Mouse (Mus musculus) lung, embryonic 16.5 days (tissue): ENCODE measurements around the gene Fam186a. TPM values are rescaled to one million over a fixed set of nuclear protein-coding genes. Genes with fewer than 3 reads are reported as not detected.
"Not testable (repeated sequence)": the region's sequence is repeated elsewhere in the genome, so short reads cannot be mapped to it uniquely, and the experiment has no call there.

Experiments used
- ATAC-seq: fragments of 200-750 bp; cut with Nextera tagmentation; 2 replicates; pipeline ENCODE4 v1.8.0; 2017; ENCODE audit warnings: low read depth, mild to moderate bottlenecking, moderate library complexity
- H3K27ac ChIP-seq: fragments of 300-500 bp; sonication (generic); 2 replicates; pipeline ENCODE4 v1.5.1; 2014; ENCODE audit warnings: mild to moderate bottlenecking, control low read depth, low read length
- H3K27me3 ChIP-seq: fragments of 300-500 bp; sonication (generic); 2 replicates; pipeline ENCODE4 v1.6.1; 2014; ENCODE audit warnings: low read depth, low read length, mixed read lengths; ENCODE audit not compliant: control insufficient read depth, insufficient read depth
- H3K36me3 ChIP-seq: fragments of 300-500 bp; sonication (generic); 2 replicates; pipeline ENCODE4 v1.6.1; 2014; ENCODE audit warnings: low read length; ENCODE audit not compliant: control insufficient read depth, insufficient read depth
- H3K4me1 ChIP-seq: fragments of 300-500 bp; sonication (generic); replicated peaks from 2 replicates; pipeline ENCODE4 v1.6.1; 2014; ENCODE audit warnings: low read length, mixed read lengths; ENCODE audit not compliant: control insufficient read depth, insufficient read depth
- H3K4me2 ChIP-seq: fragments of 300-500 bp; sonication (generic); 2 replicates; pipeline ENCODE4 v1.6.1; 2014; ENCODE audit warnings: low read depth, low read length, control low read depth
- H3K4me3 ChIP-seq: fragments of 300-500 bp; sonication (generic); 2 replicates; pipeline ENCODE4 v1.5.1; 2014; ENCODE audit warnings: mild to moderate bottlenecking, low read length, control low read depth
- H3K9ac ChIP-seq: fragments of 300-500 bp; sonication (generic); 2 replicates; pipeline ENCODE4 v1.6.1; 2014; ENCODE audit warnings: low read length, control low read depth
- H3K9me3 ChIP-seq: fragments of 300-500 bp; sonication (generic); 2 replicates; pipeline ENCODE4 v1.6.1; 2016; ENCODE audit warnings: low read length; ENCODE audit not compliant: control insufficient read depth
- WGBS: fragments of 180-500 bp; shearing (Covaris S2); extraction: QIAGEN DNeasy Blood & Tissue Kit; methylation state at CpG from one replicate; pipeline ENCODE4 v1.1.7; 2014; 5-methylcytosine and 5-hydroxymethylcytosine counted together
- polyA plus RNA-seq: library from polyadenylated mRNA; unstranded; fragments of >200 nt; fragmentation: Nextera tagmentation; extraction: Ambion mirVana; gene quantifications from 2 replicates; pipeline ENCODE4 v1.2.1, GENCODE M21; 2015

The Fam186a gene
- polyA plus RNA-seq, result not detected in 2 replicates

DNA sequence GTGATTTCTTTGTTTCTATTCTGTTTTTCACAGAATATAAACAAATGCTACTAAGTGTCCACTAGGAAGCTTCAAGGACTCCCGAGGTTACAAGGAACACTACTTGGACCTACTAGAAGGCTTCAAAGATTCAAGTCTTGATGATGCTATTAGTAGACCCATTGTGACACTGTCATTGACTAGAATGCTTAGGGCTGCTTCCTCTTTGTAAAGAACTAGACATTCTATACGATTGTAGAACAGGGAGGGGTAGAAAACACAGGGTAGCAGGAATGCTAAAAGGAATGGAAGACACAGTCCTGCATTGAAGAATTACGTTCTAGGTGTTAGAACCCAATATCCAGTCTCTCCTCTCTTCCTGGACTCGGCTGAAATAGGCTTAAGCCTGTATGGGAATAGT is at the start of gene Fam186a:
Gene Fam186a, minus strand, starts transcription at position 101 of the 400 bp plus-strand sequence.
- no peaks in the 10 kb centered on the region for H3K36me3 ChIP-seq
- H3K4me2 ChIP-seq, result no peak within 1 kb of the TSS
- 75% methylated on average over 4 of the region's 4 CpGs for whole genome bisulfite sequencing
- no peaks in the 10 kb centered on the region for H3K9me3 ChIP-seq
- ATAC-seq, result no peak
- H3K4me1 ChIP-seq, result no peaks in the 10 kb centered on the region; the same call in 1 of the 2 replicates
- H3K27me3 ChIP-seq, result no peaks in the 10 kb centered on the region
- H3K27ac ChIP-seq, result no peak within 1 kb of the TSS
- H3K4me3 ChIP-seq, result no peak within 1 kb of the TSS
- H3K9ac ChIP-seq, result no peak within 1 kb of the TSS

DNA sequence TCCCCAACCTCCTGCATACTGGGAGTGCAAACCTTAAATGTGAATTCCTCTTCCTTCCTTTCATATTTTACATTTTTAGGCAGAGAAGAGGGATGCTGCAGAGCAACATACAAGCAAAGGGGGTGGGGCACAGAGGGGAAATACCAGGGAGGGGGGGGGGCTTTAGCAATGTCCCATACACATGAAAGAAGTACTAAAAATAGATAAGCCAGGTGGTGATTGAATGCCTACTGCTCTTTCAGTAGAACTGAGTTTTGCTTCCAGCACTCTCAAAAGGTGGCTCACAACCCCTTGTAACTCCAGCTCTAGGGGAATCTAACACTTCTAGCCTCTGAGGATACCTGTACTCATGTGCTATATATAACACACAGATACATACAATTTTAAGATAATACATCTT is 39.3 kb upstream of the Fam186a start:
- peaks cover 33% of the 10 kb centered on the region for H3K36me3 ChIP-seq
- no peak overlapping the region for H3K27ac ChIP-seq
- no peaks in the 10 kb centered on the region for H3K27me3 ChIP-seq
- H3K9me3 ChIP-seq, result no peaks in the 10 kb centered on the region
- H3K4me2 ChIP-seq, result no peak overlapping the region
- no peaks in the 10 kb centered on the region for H3K4me1 ChIP-seq
- no peak for ATAC-seq
- H3K4me3 ChIP-seq, result no peak overlapping the region
- H3K9ac ChIP-seq, result no peak overlapping the region

GRCm38 (mm10) chr15:100004677-100005273 is 37.9 kb upstream of the Fam186a start:
- Histone ChIP-seq H3K4me2 (no peak overlapping the region), H3K27me3 (no peaks in the 10 kb centered on the region), H3K27ac (no peak overlapping the region), H3K36me3 (peaks cover 26% of the 10 kb centered on the region), H3K4me1 (no peaks in the 10 kb centered on the region), H3K9ac (no peak overlapping the region), H3K4me3 (no peak overlapping the region), H3K9me3 (no peaks in the 10 kb centered on the region)
- ATAC-seq, result no peak
- 78% methylated on average over 7 of the region's 7 CpGs for WGBS

DNA sequence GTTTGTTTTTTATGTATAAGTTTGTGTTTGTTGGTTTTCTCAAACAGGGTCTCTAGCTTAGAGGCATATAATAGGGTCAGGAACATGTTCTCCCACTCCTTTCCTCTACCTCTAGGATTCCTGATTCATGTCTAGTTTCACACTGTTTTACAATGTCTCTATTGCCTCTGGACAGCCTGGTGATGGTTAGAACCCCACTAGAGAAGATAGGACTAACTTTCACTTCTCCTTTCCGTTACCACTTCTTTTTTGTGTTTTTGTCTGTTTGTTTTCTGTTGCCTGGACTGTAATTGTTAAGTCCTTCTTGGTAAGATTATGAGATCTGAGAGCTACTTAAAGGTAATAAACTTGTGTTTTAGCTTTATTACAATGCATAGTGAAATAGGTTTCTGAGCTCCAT is 32.5 kb upstream of the Fam186a start:
- Histone ChIP-seq H3K9ac (no peak overlapping the region), H3K27me3 (no peaks in the 10 kb centered on the region), H3K9me3 (no peaks in the 10 kb centered on the region), H3K27ac (no peak overlapping the region), H3K4me2 (no peak overlapping the region), H3K4me3 (no peak overlapping the region), H3K4me1 (no peaks in the 10 kb centered on the region), H3K36me3 (peaks cover 24% of the 10 kb centered on the region)
- 86% methylated on average over 1 of the region's 1 CpGs for WGBS
- no peak for ATAC-seq

- no peak for ATAC-seq
- no peak overlapping the region for H3K27ac ChIP-seq
- no peaks in the 10 kb centered on the region for H3K9me3 ChIP-seq
- H3K4me1 ChIP-seq, result no peaks in the 10 kb centered on the region
- H3K36me3 ChIP-seq, result peaks cover 21% of the 10 kb centered on the region
- H3K4me3 ChIP-seq, result no peak overlapping the region
- WGBS, result 89% methylated on average over 6 of the region's 6 CpGs
- no peak overlapping the region for H3K4me2 ChIP-seq
- H3K9ac ChIP-seq, result no peak overlapping the region
- no peaks in the 10 kb centered on the region for H3K27me3 ChIP-seq
Observed at GRCm38 (mm10) chr15:99997114-99997804, 30.4 kb upstream of the Fam186a start.

- Histone ChIP-seq H3K27me3 (no peaks in the 10 kb centered on the region), H3K4me3 (no peak overlapping the region), H3K4me2 (no peak overlapping the region), H3K9me3 (no peaks in the 10 kb centered on the region), H3K36me3 (peaks cover 33% of the 10 kb centered on the region), H3K4me1 (no peaks in the 10 kb centered on the region), H3K9ac (no peak overlapping the region), H3K27ac (no peak overlapping the region)
- WGBS, result 96% methylated on average over 1 of the region's 1 CpGs
- ATAC-seq, result no peak
Observed at GRCm38 (mm10) chr15:99993100-99993499, 26.2 kb upstream of the Fam186a start.

GRCm38 (mm10) chr15:99979715-99980114 is 12.9 kb upstream of the Fam186a start:
- H3K4me2 ChIP-seq, result no peak overlapping the region
- H3K27ac ChIP-seq, result no peak overlapping the region
- H3K9ac ChIP-seq, result no peak overlapping the region
- no peaks in the 10 kb centered on the region for H3K27me3 ChIP-seq
- no peaks in the 10 kb centered on the region for H3K36me3 ChIP-seq
- no peaks in the 10 kb centered on the region for H3K9me3 ChIP-seq
- no peak for ATAC-seq
- H3K4me1 ChIP-seq, result no peaks in the 10 kb centered on the region
- 88% methylated on average over 2 of the region's 2 CpGs for WGBS
- no peak overlapping the region for H3K4me3 ChIP-seq

GRCm38 (mm10) chr15:99979266-99979665 is 12.4 kb upstream of the Fam186a start:
- H3K4me2 ChIP-seq, result no peak overlapping the region
- 0 out of 2 replicates have a peak, but pooled peaks cover 3% of the 10 kb centered on the region for H3K4me1 ChIP-seq
- H3K9ac ChIP-seq, result no peak overlapping the region
- no peaks in the 10 kb centered on the region for H3K9me3 ChIP-seq
- ATAC-seq, result no peak
- no peak overlapping the region for H3K4me3 ChIP-seq
- H3K36me3 ChIP-seq, result no peaks in the 10 kb centered on the region
- 73% methylated on average over 1 of the region's 1 CpGs for WGBS
- no peaks in the 10 kb centered on the region for H3K27me3 ChIP-seq
- no peak overlapping the region for H3K27ac ChIP-seq

GRCm38 (mm10) chr15:99976121-99976520 is 9.3 kb upstream of the Fam186a start:
- H3K36me3 ChIP-seq, H3K9me3 ChIP-seq, H3K27me3 ChIP-seq, H3K4me2 ChIP-seq, H3K4me1 ChIP-seq, H3K4me3 ChIP-seq, H3K27ac ChIP-seq, H3K9ac ChIP-seq, ATAC-seq: not testable (repeated sequence)
- 72% methylated on average over 2 of the region's 2 CpGs for WGBS
